Mouse (Mus musculus): ENCODE results near the gene Stfa1.
"Not testable (repeated sequence)": the region's sequence is repeated elsewhere in the genome, so short reads cannot be mapped to it uniquely, and the experiment has no call there.

The Stfa1 gene

GRCm38 (mm10) chr16:36276796-36277195 is at the start of gene Stfa1:
Stfa1 (plus strand) TSS chr16:36276951.
- DNase-seq (ENCODE audit: low spot score), result not testable (repeated sequence)

GRCm38 (mm10) chr16:36260585-36260984 is 16.2 kb upstream of the Stfa1 start:
- not testable (repeated sequence) for DNase-seq (ENCODE audit: low spot score)

DNA sequence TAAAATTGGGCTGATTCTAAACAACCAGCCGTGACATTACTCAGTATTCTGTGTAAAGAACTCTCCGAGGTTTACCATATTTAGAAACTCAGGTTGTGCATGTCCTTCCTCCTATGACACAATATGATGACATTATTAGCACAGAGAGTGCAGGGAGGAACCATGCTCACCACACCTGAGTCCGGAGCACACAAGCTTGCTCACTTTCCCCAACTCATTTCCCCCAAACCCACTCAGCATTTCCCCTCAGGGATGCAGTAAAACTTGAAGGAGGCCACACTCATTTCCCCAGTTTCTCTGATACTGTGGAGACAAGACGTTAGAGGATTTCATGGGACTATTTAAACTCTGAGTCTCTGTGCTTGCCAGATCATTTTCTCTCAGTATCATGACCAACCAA is 12.4 kb downstream of the Stfa1 start:
- DNase-seq (ENCODE audit: low spot score), result no peak

GRCm38 (mm10) chr16:36307631-36308030 is 30.9 kb downstream of the Stfa1 start:
- DNase-seq (ENCODE audit: low spot score), result no peak

- not testable (repeated sequence) for DNase-seq (ENCODE audit: low spot score)
These were observed 39.4 kb downstream of the Stfa1 start for GRCm38 (mm10) chr16:36316111-36316510.

DNA sequence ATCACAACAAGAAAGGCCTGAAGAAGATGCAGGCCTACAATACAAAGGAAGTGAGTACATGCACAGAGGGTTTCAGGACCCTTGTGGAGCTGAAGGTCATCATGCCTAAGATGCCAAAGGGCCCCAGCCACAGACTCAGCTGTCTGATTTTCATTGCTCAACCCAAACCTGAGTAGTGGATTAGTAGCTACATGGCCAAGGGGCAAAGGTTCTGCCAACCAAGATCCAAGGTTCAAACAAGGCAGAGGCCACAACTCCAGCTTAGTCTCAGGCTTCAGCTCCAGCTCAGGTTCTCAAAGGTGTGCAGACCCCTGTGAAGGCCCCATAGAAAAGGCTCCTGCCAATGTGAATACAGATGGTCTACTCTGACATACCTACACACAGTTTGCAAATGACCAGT is 42.5 kb downstream of the Stfa1 start:
- no peak for DNase-seq (ENCODE audit: low spot score)

GRCm38 (mm10) chr16:36334232-36334631 is 57.5 kb downstream of the Stfa1 start, which contains the start of gene BC117090:
BC117090 (minus strand) TSS chr16:36334332.
- DNase-seq (ENCODE audit: low spot score), result no peak

Data from c-Kit-positive CD71-positive TER-119-positive erythroid progenitor cells, embryonic 14.5 days (primary cell).